Mouse (Mus musculus) testis, adult 2 months (tissue): ENCODE measurements around the gene Ndfip2. TPM values are rescaled to one million over a fixed set of nuclear protein-coding genes. Genes with fewer than 3 reads are reported as not detected.

Experiments used
- H3K27ac ChIP-seq: fragments of 200-500 bp; 2 replicates; pipeline ENCODE4 v1.5.1; 2012; ENCODE audit warnings: low read depth, low read length; ENCODE audit not compliant: control insufficient read depth, insufficient read depth
- H3K27me3 ChIP-seq: fragments of 200-500 bp; 2 replicates; pipeline ENCODE4 v1.6.1; 2012; ENCODE audit warnings: mild to moderate bottlenecking, low read length, moderate library complexity; ENCODE audit not compliant: control insufficient read depth, insufficient read depth
- H3K36me3 ChIP-seq: fragments of 200-500 bp; 2 replicates; pipeline ENCODE4 v1.6.1; 2012; ENCODE audit warnings: mild to moderate bottlenecking, low read length; ENCODE audit not compliant: control insufficient read depth, insufficient read depth
- H3K4me1 ChIP-seq: fragments of 200-500 bp; 2 replicates; pipeline ENCODE4 v1.6.1; 2012; ENCODE audit warnings: low read length; ENCODE audit not compliant: control insufficient read depth, insufficient read depth
- H3K4me3 ChIP-seq: fragments of 200-500 bp; 2 replicates; pipeline ENCODE4 v1.5.1; 2012; ENCODE audit warnings: low read depth, mild to moderate bottlenecking, low read length, moderate library complexity, mixed read lengths; ENCODE audit not compliant: control insufficient read depth
- CTCF ChIP-seq: fragments of 200-500 bp; IDR thresholded peaks from 2 replicates; pipeline ENCODE4 v1.5.1; 2012; ENCODE audit warnings: low read depth, mild to moderate bottlenecking, inconsistent platforms, low read length, moderate library complexity; ENCODE audit not compliant: control insufficient read depth, insufficient read depth, insufficient replicate concordance
- POLR2A ChIP-seq: fragments of 200-500 bp; IDR thresholded peaks from 2 replicates; pipeline ENCODE4 v1.6.1; 2012; ENCODE audit warnings: low read depth, mild to moderate bottlenecking, inconsistent platforms, low read length, moderate library complexity; ENCODE audit not compliant: control insufficient read depth
- polyA plus RNA-seq: library from polyadenylated mRNA; depleted of rRNA; stranded (reverse); fragments of >200 nt; gene quantifications from 2 replicates; pipeline ENCODE4 v1.2.3, GENCODE M21; 2012; rRNA removed

The Ndfip2 gene
- 74.3 and 81.6 TPM in 2 replicates for polyA plus RNA-seq

DNA sequence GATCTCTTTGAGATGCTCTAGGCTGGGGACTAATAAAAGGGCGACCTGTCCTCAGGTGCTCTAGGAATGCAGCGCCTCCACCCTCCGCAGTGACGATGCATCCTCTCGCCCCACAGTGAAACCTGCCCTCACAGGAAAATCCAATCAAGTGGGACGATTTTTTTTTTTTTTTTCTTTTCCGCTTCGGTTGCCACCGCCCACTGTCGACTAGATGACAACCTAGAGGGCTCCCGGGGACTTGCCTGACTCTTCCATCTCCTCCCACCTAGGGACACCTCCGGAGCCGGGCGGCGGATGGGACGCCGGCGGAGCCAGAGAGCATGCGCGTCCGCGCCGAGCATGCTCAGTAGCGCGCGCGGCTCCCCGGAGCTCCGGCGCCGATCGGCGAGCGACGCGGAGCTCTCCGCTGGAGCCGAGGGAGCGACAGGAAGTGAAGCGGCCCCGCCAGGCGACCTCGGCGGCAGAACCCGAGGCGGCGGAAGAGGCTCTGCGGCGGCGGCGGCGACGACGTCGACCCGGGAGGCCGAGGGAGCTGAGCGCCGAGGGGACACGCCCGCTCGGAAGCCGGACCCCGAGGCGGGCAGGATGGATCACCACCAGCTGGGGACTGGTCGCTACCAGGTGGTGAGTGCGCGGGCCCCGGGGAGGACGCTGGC is at the start of gene Ndfip2:
Gene Ndfip2 (plus strand): TSS at position 195 of the 656 bp plus-strand sequence.
- TF ChIP-seq CTCF, result no peak
- peak; percentile 85 for TF ChIP-seq POLR2A

DNA sequence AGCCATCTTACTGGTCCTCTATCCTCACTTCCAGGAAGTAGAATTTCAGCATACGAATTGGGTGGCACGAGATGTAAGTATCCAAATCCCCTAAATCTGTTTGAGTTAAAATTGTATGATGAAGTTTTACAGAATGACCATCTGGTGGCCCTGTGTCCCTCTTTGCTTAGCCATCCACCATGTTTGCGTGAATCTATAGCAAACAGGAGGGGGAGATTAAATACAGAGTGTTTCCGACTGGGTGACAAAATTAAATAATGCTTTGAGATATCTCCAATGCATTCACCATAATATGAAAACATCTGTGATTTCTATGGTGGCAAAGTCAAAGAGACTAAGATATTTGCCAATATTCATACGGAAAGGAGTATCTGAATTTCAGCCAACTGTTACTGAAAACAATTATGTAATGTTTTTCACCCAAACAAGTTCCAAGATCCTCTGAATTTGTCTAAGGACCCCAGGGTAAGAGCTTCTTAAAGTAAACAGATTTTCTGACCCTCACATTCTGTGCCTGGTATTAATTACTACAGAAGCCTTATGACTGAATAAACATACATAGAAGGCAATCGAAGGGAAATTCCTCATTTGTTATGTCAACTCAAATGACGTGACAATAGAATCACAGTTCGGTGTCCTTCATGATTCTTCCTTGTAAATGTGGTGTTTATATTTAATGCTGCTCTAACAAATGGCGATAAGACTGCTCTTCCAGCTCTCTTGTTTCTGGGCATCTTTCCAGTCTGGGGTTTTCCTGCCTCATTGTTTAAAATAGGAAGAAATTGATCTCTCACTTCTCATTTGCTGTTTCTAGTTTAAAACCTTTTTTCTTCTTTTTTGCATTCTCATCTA is 38.6 kb upstream of the Ndfip2 start:
- Histone ChIP-seq H3K27me3 (no peaks in the 10 kb centered on the region), H3K4me3 (no peak overlapping the region), H3K4me1 (no peaks in the 10 kb centered on the region), H3K27ac (no peak overlapping the region), H3K36me3 (no peaks in the 10 kb centered on the region)
- no peak for TF ChIP-seq POLR2A
- no peak for TF ChIP-seq CTCF

More for the DNA sequence above, at the start of gene Ndfip2:
- no peaks in the 10 kb centered on the region for H3K27me3 ChIP-seq
- H3K27ac ChIP-seq, result peak within 1 kb of the TSS; percentile 74
- H3K4me1 ChIP-seq, result no peaks in the 10 kb centered on the region
- H3K36me3 ChIP-seq, result no peaks in the 10 kb centered on the region
- H3K4me3 ChIP-seq, result peak within 1 kb of the TSS; percentile 92

DNA sequence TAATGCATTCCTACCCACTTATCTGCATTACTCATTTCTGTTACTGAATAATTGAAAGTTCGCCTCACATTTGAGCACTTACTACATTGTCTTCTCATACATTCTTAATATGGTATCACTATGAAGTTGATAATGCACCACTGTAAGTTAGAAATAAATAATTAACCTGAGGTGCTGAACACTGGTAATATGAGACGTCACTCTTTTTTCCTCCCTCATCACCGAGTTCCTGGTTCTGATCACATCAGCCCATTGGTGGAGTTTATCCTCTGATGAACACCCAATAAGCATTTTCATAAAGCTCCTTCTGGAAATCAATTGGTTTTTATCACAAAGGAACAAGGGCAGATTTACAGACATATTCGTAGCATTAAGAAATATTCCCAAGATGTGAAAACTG is 36.1 kb upstream of the Ndfip2 start:
- Histone ChIP-seq H3K4me1 (no peaks in the 10 kb centered on the region), H3K36me3 (no peaks in the 10 kb centered on the region), H3K27ac (no peak overlapping the region), H3K4me3 (no peak overlapping the region), H3K27me3 (no peaks in the 10 kb centered on the region)
- TF ChIP-seq POLR2A (no peak), CTCF (no peak)

DNA sequence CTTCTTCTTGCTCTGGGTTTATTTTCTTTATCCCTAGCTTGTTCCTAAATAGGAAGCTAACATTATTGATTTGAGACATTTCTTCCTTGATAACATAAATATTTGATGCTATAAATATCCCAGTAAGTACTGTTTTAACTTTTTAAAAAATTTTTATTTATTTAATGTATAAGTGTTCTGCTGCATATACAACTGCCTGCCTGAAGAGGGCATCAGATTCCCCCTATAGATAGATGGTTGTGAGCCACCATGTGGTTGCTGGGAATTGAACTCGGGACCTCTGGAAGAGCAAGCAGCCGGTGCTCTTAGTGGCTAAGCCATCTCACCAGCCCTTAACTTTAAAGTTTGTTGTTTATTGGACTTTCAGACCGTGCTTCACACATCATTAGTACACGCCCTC is 32.6 kb upstream of the Ndfip2 start:
- TF ChIP-seq CTCF, result no peak

DNA sequence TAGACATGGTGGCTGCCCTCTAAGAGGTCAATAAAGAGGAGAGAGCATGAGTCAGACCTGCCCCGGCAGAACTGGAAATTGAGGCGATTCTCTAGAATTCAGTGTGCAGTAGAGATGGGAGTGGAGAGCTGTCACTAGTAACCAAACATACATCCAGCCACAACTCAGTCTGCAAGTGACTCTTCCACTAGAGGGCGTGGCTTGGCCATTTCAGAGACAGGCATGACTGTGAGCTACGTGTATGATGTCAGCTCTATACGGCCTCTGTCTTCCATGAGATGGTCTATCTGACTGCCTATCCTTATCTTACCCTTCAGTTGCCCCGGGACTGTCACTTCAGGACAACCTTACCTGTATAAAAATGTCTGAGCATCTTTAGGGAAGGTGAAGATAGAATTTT is 26.0 kb upstream of the Ndfip2 start:
- TF ChIP-seq POLR2A (no peak), CTCF (peak; percentile 19; the same call in 1 of the 2 replicates)
- no peaks in the 10 kb centered on the region for H3K4me1 ChIP-seq
- no peak overlapping the region for H3K27ac ChIP-seq
- no peaks in the 10 kb centered on the region for H3K36me3 ChIP-seq
- H3K4me3 ChIP-seq, result no peak overlapping the region
- H3K27me3 ChIP-seq, result no peaks in the 10 kb centered on the region

More for the DNA sequence above, 32.6 kb upstream of the Ndfip2 start:
- H3K4me1 ChIP-seq, result no peaks in the 10 kb centered on the region
- H3K27ac ChIP-seq, result no peak overlapping the region
- H3K4me3 ChIP-seq, result no peak overlapping the region
- no peaks in the 10 kb centered on the region for H3K27me3 ChIP-seq
- H3K36me3 ChIP-seq, result no peaks in the 10 kb centered on the region

DNA sequence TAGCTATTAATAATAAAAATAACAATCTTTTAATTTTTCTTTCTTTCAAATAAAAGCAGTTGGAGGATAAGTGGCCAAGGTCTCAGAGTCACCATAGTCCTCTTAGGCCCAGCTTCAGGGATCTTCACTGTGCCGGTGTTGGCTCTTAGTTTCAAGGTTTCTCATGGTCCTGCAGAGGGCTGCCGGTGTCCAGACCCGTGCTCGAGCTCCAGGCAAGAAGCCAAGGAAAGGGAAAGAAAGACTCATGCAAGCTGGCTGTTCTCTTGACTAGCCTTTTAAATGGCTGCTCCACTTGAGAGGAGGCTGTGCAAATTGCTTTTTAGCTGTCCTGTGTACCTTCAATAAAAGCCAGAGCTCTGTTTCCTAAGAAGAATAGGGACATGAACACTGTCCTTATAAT is 21.8 kb upstream of the Ndfip2 start:
- Histone ChIP-seq H3K27me3 (no peaks in the 10 kb centered on the region), H3K27ac (no peak overlapping the region), H3K4me3 (no peak overlapping the region), H3K4me1 (no peaks in the 10 kb centered on the region), H3K36me3 (no peaks in the 10 kb centered on the region)
- TF ChIP-seq CTCF (no peak), POLR2A (no peak)

DNA sequence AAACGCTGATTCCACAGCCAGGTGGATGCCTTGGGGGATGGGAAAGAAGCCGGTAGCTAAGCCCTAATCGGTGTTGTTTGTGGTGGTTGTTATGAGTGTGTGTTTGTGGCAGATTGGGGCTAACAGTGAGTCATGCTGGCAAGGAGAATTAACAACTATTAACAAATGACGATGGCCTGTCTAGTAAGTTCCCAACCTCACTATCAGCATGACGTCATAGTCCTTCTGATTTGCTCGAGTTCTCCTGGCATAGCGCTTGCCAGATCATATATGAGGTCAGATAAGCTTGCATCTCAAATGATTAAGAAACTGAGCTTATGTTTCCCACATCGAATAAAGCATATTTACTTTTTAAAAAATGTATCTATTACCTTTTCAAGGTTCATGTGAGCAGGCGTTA is 20.6 kb upstream of the Ndfip2 start:
- TF ChIP-seq CTCF (no peak), POLR2A (no peak)
- no peaks in the 10 kb centered on the region for H3K36me3 ChIP-seq

More for the DNA sequence above, 20.6 kb upstream of the Ndfip2 start:
- Histone ChIP-seq H3K27ac (no peak overlapping the region), H3K4me3 (no peak overlapping the region), H3K27me3 (no peaks in the 10 kb centered on the region), H3K4me1 (no peaks in the 10 kb centered on the region)
